Mouse (Mus musculus) intestine, embryonic 16.5 days (tissue): Measurements from ENCODE around the gene Sdk2. TPM values are rescaled to one million over a fixed set of nuclear protein-coding genes. Genes with fewer than 3 reads are reported as not detected.

Experiments
- ATAC-seq: fragments of 200-750 bp; cut with Nextera tagmentation; 2 replicates; pipeline ENCODE4 v1.8.0; 2017; ENCODE audit warnings: moderate TSS enrichment, moderate library complexity
- H3K27ac ChIP-seq: fragments of 300-500 bp; sonication (generic); 2 replicates; pipeline ENCODE4 v1.5.1; 2014; ENCODE audit warnings: mild to moderate bottlenecking, low read length
- H3K27me3 ChIP-seq: fragments of 300-500 bp; sonication (generic); replicated peaks from 2 replicates; pipeline ENCODE4 v1.6.1; 2014; ENCODE audit warnings: low read length, control low read depth, mixed read lengths; ENCODE audit not compliant: control insufficient read depth, insufficient read depth
- H3K36me3 ChIP-seq: fragments of 300-500 bp; sonication (generic); 2 replicates; pipeline ENCODE4 v1.6.1; 2014; ENCODE audit warnings: low read length, control low read depth; ENCODE audit not compliant: control insufficient read depth, insufficient read depth
- H3K4me1 ChIP-seq: fragments of 300-500 bp; sonication (generic); 2 replicates; pipeline ENCODE4 v1.6.1; 2014; ENCODE audit warnings: low read length, control low read depth, mixed read lengths; ENCODE audit not compliant: control insufficient read depth, insufficient read depth
- H3K4me2 ChIP-seq: fragments of 300-500 bp; sonication (generic); 2 replicates; pipeline ENCODE4 v1.6.1; 2014; ENCODE audit warnings: low read depth, low read length, control low read depth
- H3K4me3 ChIP-seq: fragments of 300-500 bp; sonication (generic); 2 replicates; pipeline ENCODE4 v1.5.1; 2014; ENCODE audit warnings: mild to moderate bottlenecking, low read length
- H3K9ac ChIP-seq: fragments of 300-500 bp; sonication (generic); 2 replicates; pipeline ENCODE4 v1.6.1; 2014; ENCODE audit warnings: low read depth, low read length
- H3K9me3 ChIP-seq: fragments of 300-500 bp; sonication (generic); 2 replicates; pipeline ENCODE4 v1.6.1; 2016; ENCODE audit warnings: low read length, control low read depth; ENCODE audit not compliant: control insufficient read depth
- WGBS: fragments of 180-500 bp; shearing (Covaris S2); extraction: QIAGEN DNeasy Blood & Tissue Kit; methylation state at CpG from one replicate; pipeline ENCODE4 v1.1.7; 2014; 5-methylcytosine and 5-hydroxymethylcytosine counted together
- polyA plus RNA-seq: library from polyadenylated mRNA; unstranded; fragments of >200 nt; fragmentation: Nextera tagmentation; extraction: Ambion mirVana; gene quantifications from 2 replicates; pipeline ENCODE4 v1.2.1, GENCODE M21; 2015

Gene Sdk2
- polyA plus RNA-seq, 1 experiment from 2014 or later: 1.5 TPM

DNA sequence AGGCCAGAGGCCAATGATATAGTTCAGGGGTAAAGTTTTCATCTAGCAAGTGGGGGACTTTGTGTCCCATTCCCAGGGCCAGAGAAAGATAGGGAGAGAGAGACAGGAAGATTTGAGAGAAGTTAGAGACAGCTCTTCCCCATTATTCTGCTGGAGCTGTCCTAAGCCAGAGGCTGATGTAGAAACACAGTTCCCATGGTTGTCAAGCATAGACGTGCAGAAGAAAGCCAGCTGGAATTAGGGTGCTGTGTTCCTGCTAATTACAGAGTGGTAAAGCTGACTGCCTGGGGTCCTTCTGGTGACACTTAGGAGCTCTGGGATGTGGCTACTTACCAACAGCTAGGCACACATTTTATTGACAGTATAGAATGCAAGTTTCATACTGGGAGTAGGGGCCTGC lies 277.7 kb downstream of the Sdk2 start:
- 26% methylated on average over 1 of the region's 1 CpGs for WGBS
- no peak for ATAC-seq
- H3K9ac ChIP-seq: no peak overlapping the region
- peaks cover 35% of the 10 kb centered on the region for H3K4me1 ChIP-seq
- no peak overlapping the region for H3K4me3 ChIP-seq
- no peaks in the 10 kb centered on the region for H3K36me3 ChIP-seq
- no peak overlapping the region for H3K4me2 ChIP-seq
- no peaks in the 10 kb centered on the region for H3K9me3 ChIP-seq
- no peaks in the 10 kb centered on the region for H3K27me3 ChIP-seq
- H3K27ac ChIP-seq: peak overlapping the region; percentile 74

- H3K36me3 ChIP-seq: no peaks in the 10 kb centered on the region
- peak; percentile 49 for ATAC-seq
- 62% methylated on average over 2 of the region's 2 CpGs for WGBS
- H3K4me2 ChIP-seq: no peak overlapping the region
- H3K4me1 ChIP-seq: peaks cover 35% of the 10 kb centered on the region
- no peaks in the 10 kb centered on the region for H3K27me3 ChIP-seq
- no peak overlapping the region for H3K4me3 ChIP-seq
- H3K9me3 ChIP-seq: no peaks in the 10 kb centered on the region
- H3K9ac ChIP-seq: no peak overlapping the region
- H3K27ac ChIP-seq: peak overlapping the region; percentile 74; the same call in 1 of the 2 replicates
These were observed 278.6 kb downstream of the Sdk2 start for GRCm38 (mm10) chr11:113788183-113788789.

- no peak for ATAC-seq
- Histone ChIP-seq H3K4me2 (no peak overlapping the region), H3K9ac (no peak overlapping the region), H3K4me1 (peaks cover 35% of the 10 kb centered on the region), H3K9me3 (no peaks in the 10 kb centered on the region), H3K27me3 (no peaks in the 10 kb centered on the region), H3K4me3 (no peak overlapping the region), H3K36me3 (no peaks in the 10 kb centered on the region), H3K27ac (peak overlapping the region; percentile 33)
- 82% methylated on average over 13 of the region's 13 CpGs for WGBS
These were observed 279.2 kb downstream of the Sdk2 start for GRCm38 (mm10) chr11:113787432-113788182.

- H3K36me3 ChIP-seq: no peaks in the 10 kb centered on the region
- H3K9me3 ChIP-seq: no peaks in the 10 kb centered on the region
- H3K4me2 ChIP-seq: no peak overlapping the region
- no peak overlapping the region for H3K4me3 ChIP-seq
- no peak overlapping the region for H3K27ac ChIP-seq
- no peak overlapping the region for H3K9ac ChIP-seq
- H3K4me1 ChIP-seq: peaks cover 35% of the 10 kb centered on the region
- no peak for ATAC-seq
- 82% methylated on average over 11 of the region's 11 CpGs for WGBS
- H3K27me3 ChIP-seq: no peaks in the 10 kb centered on the region
These were observed 279.8 kb downstream of the Sdk2 start for GRCm38 (mm10) chr11:113787009-113787408.

DNA sequence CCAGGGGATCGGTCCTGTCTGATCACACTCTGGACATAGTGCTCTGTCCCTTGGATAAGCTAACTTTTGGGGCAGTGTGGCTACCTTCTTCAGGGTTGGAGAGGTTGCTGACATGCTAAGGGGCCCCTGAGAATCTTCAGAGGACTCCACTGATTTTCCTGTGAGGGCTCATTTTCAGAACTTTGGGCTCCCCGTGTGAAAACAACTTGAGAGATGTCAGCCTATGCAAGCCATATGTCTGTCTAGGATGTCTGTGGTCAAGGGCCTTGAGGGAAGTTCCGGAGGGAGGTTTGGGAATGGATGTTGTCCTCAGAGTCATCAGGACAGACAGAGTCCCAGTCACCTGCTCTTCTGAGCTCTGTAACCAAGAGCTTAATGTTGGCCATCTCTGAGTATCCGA lies 280.5 kb downstream of the Sdk2 start:
- H3K4me1 ChIP-seq: peaks cover 35% of the 10 kb centered on the region
- no peaks in the 10 kb centered on the region for H3K27me3 ChIP-seq
- H3K4me2 ChIP-seq: peak overlapping the region; percentile 56
- 51% methylated on average over 4 of the region's 4 CpGs for WGBS
- peak overlapping the region; percentile 66 for H3K9ac ChIP-seq
- no peaks in the 10 kb centered on the region for H3K36me3 ChIP-seq
- peak overlapping the region; percentile 36 for H3K4me3 ChIP-seq
- H3K9me3 ChIP-seq: no peaks in the 10 kb centered on the region
- ATAC-seq: no peak
- H3K27ac ChIP-seq: peak overlapping the region; percentile 97

DNA sequence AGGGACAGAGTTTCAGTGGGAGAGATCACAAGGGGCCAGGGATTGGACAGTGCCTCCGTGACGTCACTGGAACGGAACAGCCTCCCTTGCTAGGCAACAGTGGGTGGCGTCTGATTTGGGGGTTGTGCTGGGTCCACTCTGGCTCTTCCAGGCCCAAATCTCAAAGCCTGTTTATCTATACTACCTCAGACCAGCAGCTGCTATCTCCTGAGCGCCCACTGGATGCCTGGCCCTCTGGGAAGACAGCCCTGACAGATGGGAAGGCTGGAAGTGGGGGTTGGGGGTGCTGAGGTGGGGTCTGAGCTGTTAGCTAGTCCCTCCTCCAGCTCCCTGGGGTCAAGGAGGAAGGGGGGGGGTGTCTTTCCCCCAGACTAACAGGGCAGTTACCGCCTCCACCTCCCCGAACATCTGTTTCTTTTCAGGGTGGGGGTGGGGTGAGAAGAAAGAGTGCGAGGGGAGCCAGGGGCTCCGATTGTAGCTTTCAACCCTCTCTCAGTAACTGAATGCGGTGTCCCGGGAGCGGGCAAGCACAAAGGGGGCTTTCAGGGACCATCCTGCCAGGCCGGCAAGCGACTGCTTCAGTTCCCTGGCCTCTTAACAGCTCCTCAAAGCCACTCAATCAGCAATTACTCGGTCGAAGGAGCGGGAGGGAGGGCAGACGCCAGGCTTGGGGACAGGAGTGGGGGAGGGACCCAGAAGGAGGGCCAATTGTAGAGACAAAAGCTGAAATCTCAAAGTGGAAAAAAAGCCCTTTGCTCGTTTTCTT lies 281.3 kb downstream of the Sdk2 start:
- Histone ChIP-seq H3K27me3 (no peaks in the 10 kb centered on the region), H3K4me2 (peak overlapping the region; percentile 56), H3K9me3 (no peaks in the 10 kb centered on the region), H3K27ac (peak overlapping the region; percentile 97), H3K4me1 (peaks cover 35% of the 10 kb centered on the region), H3K4me3 (peak overlapping the region; percentile 36), H3K9ac (peak overlapping the region; percentile 66), H3K36me3 (no peaks in the 10 kb centered on the region)
- 8% methylated on average over 19 of the region's 19 CpGs for WGBS
- ATAC-seq: peak; percentile 82

DNA sequence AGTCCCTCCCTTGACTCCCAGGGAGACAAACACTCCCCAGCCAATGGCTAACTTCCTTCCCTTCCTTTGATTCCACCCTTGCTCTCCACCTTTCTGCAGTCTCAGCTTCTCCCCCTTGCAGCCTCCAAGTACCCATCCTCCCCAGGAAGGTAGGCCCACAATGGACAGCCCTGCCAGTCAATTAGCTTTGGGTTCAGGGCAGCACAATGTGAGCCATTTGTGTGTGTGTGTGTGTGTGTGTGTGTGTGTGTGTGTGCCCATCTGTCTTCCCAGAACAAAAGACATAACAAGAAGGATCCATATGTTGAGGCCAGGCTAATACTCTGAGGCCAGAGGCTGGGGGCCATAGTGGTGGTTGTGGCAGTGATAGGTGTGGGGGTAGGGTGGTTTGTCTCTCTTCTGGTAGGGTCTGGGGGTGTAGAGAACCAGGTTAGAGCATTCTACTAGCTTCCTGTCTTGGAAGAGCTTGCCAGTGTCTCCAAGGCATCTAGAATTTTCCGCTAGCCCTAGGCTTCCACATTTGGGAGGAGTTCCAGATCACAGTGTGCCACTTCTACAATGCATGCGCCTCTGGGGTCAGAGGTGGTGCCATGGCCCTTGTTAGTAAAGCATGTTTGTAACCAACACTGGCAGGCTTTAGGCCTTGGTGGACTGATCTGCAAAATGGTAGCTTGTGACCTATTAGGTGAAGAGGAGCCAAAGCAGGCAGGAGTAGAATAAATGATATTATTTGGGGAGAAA lies 282.0 kb downstream of the Sdk2 start:
- Histone ChIP-seq H3K27ac (peak overlapping the region; percentile 97), H3K4me2 (no peak overlapping the region), H3K4me1 (peaks cover 36% of the 10 kb centered on the region), H3K36me3 (no peaks in the 10 kb centered on the region), H3K9ac (peak overlapping the region; percentile 66; the same call in 1 of the 2 replicates), H3K4me3 (no peak overlapping the region), H3K27me3 (no peaks in the 10 kb centered on the region), H3K9me3 (no peaks in the 10 kb centered on the region)
- no peak for ATAC-seq
- 52% methylated on average over 2 of the region's 2 CpGs for WGBS

GRCm38 (mm10) chr11:113782496-113782895 lies 284.4 kb downstream of the Sdk2 start:
- Histone ChIP-seq H3K4me2 (no peak overlapping the region), H3K27ac (no peak overlapping the region), H3K9ac (no peak overlapping the region), H3K9me3 (no peaks in the 10 kb centered on the region), H3K27me3 (no peaks in the 10 kb centered on the region), H3K36me3 (no peaks in the 10 kb centered on the region), H3K4me3 (no peak overlapping the region), H3K4me1 (peaks cover 42% of the 10 kb centered on the region)
- WGBS: 87% methylated on average over 2 of the region's 2 CpGs
- no peak for ATAC-seq

DNA sequence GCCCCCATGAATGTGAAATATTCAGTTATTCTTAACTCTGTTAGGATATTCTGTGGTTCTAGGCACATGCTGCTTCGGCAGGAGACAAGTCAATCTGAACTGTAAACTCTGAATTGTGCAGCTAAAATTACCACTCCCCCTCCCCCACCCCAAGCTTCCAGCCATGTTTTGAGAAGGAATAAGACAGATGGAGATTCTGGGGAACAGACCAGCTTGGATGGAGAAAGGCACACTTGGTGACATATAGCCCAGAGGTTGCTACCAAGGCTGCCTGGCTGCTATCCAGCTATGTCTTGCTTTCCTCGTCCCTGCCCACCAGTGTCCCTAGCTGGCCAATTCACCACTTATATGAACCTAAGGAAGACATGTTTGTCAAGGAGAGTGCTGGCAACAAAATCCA lies 284.8 kb downstream of the Sdk2 start:
- H3K36me3 ChIP-seq: no peaks in the 10 kb centered on the region
- ATAC-seq: no peak
- no peak overlapping the region for H3K27ac ChIP-seq
- peaks cover 45% of the 10 kb centered on the region for H3K4me1 ChIP-seq
- H3K27me3 ChIP-seq: no peaks in the 10 kb centered on the region
- WGBS: 40% methylated on average over 2 of the region's 2 CpGs
- no peak overlapping the region for H3K4me2 ChIP-seq
- H3K9me3 ChIP-seq: no peaks in the 10 kb centered on the region
- H3K9ac ChIP-seq: no peak overlapping the region
- no peak overlapping the region for H3K4me3 ChIP-seq
